Mouse (Mus musculus): ENCODE results near the gene Mtmr11. TPM values are rescaled to one million over a fixed set of nuclear protein-coding genes. Genes with fewer than 3 reads are reported as not detected.
A peak's percentile ranks its signal among the peaks of the same experiment; 100 is the strongest.
"Not testable (repeated sequence)": the region's sequence is repeated elsewhere in the genome, so short reads cannot be mapped to it uniquely, and the experiment has no call there.

Mtmr11 gene
- polyA plus RNA-seq, 1 experiment from 2014 or later, result 20.0 TPM

DNA sequence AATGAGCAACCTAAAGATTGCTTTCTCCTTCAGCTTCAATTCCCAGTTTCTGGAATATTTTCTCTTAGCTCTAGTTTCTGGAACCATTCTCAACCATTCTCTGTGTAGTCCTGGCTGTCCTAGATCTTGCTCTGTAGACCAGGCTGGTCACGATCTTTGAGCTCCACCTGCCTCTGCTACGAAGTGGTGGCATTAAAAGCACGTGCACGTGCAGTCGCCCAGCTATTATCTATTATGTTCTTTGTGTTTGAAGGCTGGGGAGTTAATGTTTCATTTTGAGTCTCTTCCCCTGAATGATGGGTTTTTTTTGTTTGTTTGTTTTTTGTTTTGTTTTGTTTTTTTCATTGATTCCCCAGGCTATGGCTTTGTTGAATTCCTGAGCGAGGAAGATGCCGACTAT, 11.4 kb downstream of the Mtmr11 start:
- no peaks in the 10 kb centered on the region for H3K9me3 ChIP-seq
- no peak for ATAC-seq
- H3K27me3 ChIP-seq (replicated peaks), result no peaks in the 10 kb centered on the region
- 0 out of 2 replicates have a peak overlapping the region, but pooled peaks have one; percentile 99 for H3K27ac ChIP-seq
- 34% methylated on average over 7 of the region's 7 CpGs for WGBS
- peak overlapping the region; percentile 78 for H3K4me3 ChIP-seq (replicated peaks)
- peak overlapping the region; percentile 77 for H3K9ac ChIP-seq
- H3K4me1 ChIP-seq (replicated peaks), result peaks cover 15% of the 10 kb centered on the region
- H3K4me2 ChIP-seq (replicated peaks), result peak overlapping the region; percentile 84
- H3K36me3 ChIP-seq, result peaks cover 18% of the 10 kb centered on the region

DNA sequence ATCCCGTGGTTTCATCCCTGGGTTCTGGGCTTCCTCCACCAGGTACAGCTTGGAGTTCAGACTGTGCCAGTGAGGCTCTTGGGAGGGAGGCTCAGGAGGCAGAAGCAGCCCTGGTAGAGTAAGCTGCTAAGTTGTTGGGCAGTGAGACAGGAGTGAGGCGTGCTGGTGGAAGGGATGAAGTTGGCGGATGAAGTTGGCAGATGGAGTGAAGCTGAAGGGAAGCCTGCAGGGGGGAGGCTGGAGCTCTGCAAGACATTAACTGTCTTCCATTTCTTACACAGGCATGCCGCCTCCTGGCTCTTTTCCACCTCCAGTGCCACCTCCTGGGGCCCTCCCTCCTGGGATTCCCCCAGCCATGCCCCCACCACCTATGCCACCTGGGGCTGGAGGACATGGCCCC, 12.2 kb downstream of the Mtmr11 start:
- Histone ChIP-seq H3K36me3 (peaks cover 18% of the 10 kb centered on the region), H3K4me1 (replicated peaks) (peaks cover 15% of the 10 kb centered on the region), H3K4me2 (replicated peaks) (0 out of 2 replicates have a peak overlapping the region, but pooled peaks have one; percentile 11)
- not testable (repeated sequence) for H3K9ac ChIP-seq; H3K9me3 ChIP-seq; H3K4me3 ChIP-seq (replicated peaks); ATAC-seq; H3K27me3 ChIP-seq (replicated peaks); H3K27ac ChIP-seq
- 76% methylated on average over 4 of the region's 4 CpGs for WGBS

- H3K4me1 ChIP-seq (replicated peaks), result peaks cover 14% of the 10 kb centered on the region
- H3K27me3 ChIP-seq (replicated peaks), result no peaks in the 10 kb centered on the region
- no peak overlapping the region for H3K4me3 ChIP-seq (replicated peaks)
- peaks cover 15% of the 10 kb centered on the region for H3K36me3 ChIP-seq
- WGBS, result 94% methylated on average over 6 of the region's 6 CpGs
- H3K4me2 ChIP-seq (replicated peaks), result no peak overlapping the region
- H3K9ac ChIP-seq, result no peak overlapping the region
- ATAC-seq, result no peak
- H3K27ac ChIP-seq, result no peak overlapping the region
- no peaks in the 10 kb centered on the region for H3K9me3 ChIP-seq
Measured at GRCm38 (mm10) chr3:96175251-96175650, 13.4 kb downstream of the Mtmr11 start.

- WGBS, result 86% methylated on average over 4 of the region's 4 CpGs
- Histone ChIP-seq H3K4me1 (replicated peaks) (peaks cover 25% of the 10 kb centered on the region), H3K27ac (no peak overlapping the region), H3K27me3 (replicated peaks) (no peaks in the 10 kb centered on the region), H3K9ac (no peak overlapping the region), H3K4me2 (replicated peaks) (no peak overlapping the region), H3K9me3 (no peaks in the 10 kb centered on the region), H3K36me3 (peaks cover 15% of the 10 kb centered on the region), H3K4me3 (replicated peaks) (no peak overlapping the region)
- no peak for ATAC-seq
Measured at GRCm38 (mm10) chr3:96178427-96178826, 16.6 kb downstream of the Mtmr11 start.

GRCm38 (mm10) chr3:96178902-96179301, 17.1 kb downstream of the Mtmr11 start:
- 77% methylated on average over 2 of the region's 2 CpGs for WGBS
- no peak overlapping the region for H3K4me2 ChIP-seq (replicated peaks)
- H3K9me3 ChIP-seq, result no peaks in the 10 kb centered on the region
- no peaks in the 10 kb centered on the region for H3K27me3 ChIP-seq (replicated peaks)
- H3K36me3 ChIP-seq, result peaks cover 15% of the 10 kb centered on the region
- no peak overlapping the region for H3K4me3 ChIP-seq (replicated peaks)
- peaks cover 24% of the 10 kb centered on the region for H3K4me1 ChIP-seq (replicated peaks)
- H3K9ac ChIP-seq, result no peak overlapping the region
- H3K27ac ChIP-seq, result no peak overlapping the region
- no peak for ATAC-seq

GRCm38 (mm10) chr3:96179531-96179930, 17.7 kb downstream of the Mtmr11 start:
- peaks cover 13% of the 10 kb centered on the region for H3K36me3 ChIP-seq
- H3K9me3 ChIP-seq, result no peaks in the 10 kb centered on the region
- H3K4me1 ChIP-seq (replicated peaks), result peaks cover 21% of the 10 kb centered on the region
- no peak overlapping the region for H3K4me3 ChIP-seq (replicated peaks)
- no peak overlapping the region for H3K9ac ChIP-seq
- 67% methylated on average over 4 of the region's 4 CpGs for WGBS
- H3K27me3 ChIP-seq (replicated peaks), result no peaks in the 10 kb centered on the region
- no peak for ATAC-seq
- H3K4me2 ChIP-seq (replicated peaks), result no peak overlapping the region
- H3K27ac ChIP-seq, result no peak overlapping the region

DNA sequence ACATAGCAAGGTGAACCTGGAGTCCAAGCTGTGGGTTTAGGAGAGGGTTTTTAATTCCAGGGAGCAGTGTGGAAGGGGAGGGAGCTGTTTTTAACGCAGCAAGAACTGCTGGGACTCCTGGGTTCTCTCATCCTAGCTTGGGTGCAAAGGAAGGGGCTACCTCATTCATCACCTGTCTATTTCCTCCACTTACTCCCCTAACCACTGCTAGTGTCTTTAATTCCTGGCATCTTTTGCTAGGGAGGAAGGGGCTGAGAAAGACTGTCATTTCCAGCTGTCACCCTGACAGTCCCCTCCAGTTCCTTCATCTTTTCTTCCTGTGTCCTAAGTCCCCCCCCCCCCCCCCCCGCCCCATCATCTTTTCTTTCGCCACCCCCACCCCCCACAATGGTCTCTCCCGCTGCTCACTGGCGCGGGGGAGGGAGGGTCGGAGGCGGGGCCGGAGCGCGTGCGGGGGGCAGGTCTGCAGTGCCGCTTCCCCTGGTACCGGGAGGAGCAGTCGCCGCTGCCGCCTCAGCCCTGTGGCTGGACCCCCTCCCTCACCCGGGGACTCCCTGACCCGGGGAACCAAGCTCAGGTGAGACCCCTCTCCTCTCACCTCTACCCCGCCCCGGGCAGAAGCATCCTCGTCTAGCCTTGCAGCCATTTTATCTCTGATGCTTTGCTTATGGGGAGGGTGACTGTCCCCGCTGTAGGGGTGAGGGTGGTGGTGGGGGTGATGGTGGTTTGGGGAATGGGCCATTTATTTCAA, 19.1 kb downstream of the Mtmr11 start, which contains the start of gene Sv2a:
Sv2a (plus strand) TSS at position 425 of the 751 bp plus-strand sequence.
- Histone ChIP-seq H3K4me2 (replicated peaks) (peak within 1 kb of the TSS; percentile 82), H3K36me3 (peaks cover 13% of the 10 kb centered on the region), H3K9ac (peak within 1 kb of the TSS; percentile 62), H3K27me3 (replicated peaks) (no peaks in the 10 kb centered on the region), H3K4me1 (replicated peaks) (peaks cover 21% of the 10 kb centered on the region), H3K27ac (no peak within 1 kb of the TSS), H3K4me3 (replicated peaks) (peak within 1 kb of the TSS; percentile 48), H3K9me3 (no peaks in the 10 kb centered on the region)
- peak; percentile 61; the same call in 1 of the 2 replicates for ATAC-seq
- under 1% methylated on average over 15 of the region's 23 CpGs for WGBS

- H3K4me1 ChIP-seq (replicated peaks), result peaks cover 21% of the 10 kb centered on the region
- peak overlapping the region; percentile 82 for H3K4me2 ChIP-seq (replicated peaks)
- H3K9ac ChIP-seq, result no peak overlapping the region; the same call in 1 of the 2 replicates
- no peak overlapping the region for H3K27ac ChIP-seq
- peak; percentile 50; the same call in 1 of the 2 replicates for ATAC-seq
- no peaks in the 10 kb centered on the region for H3K27me3 ChIP-seq (replicated peaks)
- H3K36me3 ChIP-seq, result peaks cover 5% of the 10 kb centered on the region
- WGBS, result 37% methylated on average over 12 of the region's 12 CpGs
- H3K9me3 ChIP-seq, result no peaks in the 10 kb centered on the region
- peak overlapping the region; percentile 48 for H3K4me3 ChIP-seq (replicated peaks)
Measured at GRCm38 (mm10) chr3:96181510-96182381, 19.9 kb downstream of the Mtmr11 start.

- H3K36me3 ChIP-seq, result peaks cover 2% of the 10 kb centered on the region
- 32% methylated on average over 4 of the region's 4 CpGs for WGBS
- no peak overlapping the region for H3K4me3 ChIP-seq (replicated peaks)
- no peaks in the 10 kb centered on the region for H3K9me3 ChIP-seq
- H3K27ac ChIP-seq, result peak overlapping the region; percentile 23; the same call in 1 of the 2 replicates
- H3K27me3 ChIP-seq (replicated peaks), result no peaks in the 10 kb centered on the region
- H3K4me2 ChIP-seq (replicated peaks), result peak overlapping the region; percentile 82
- no peak for ATAC-seq
- H3K4me1 ChIP-seq (replicated peaks), result peaks cover 21% of the 10 kb centered on the region
- no peak overlapping the region for H3K9ac ChIP-seq
Measured at GRCm38 (mm10) chr3:96182382-96182776, 20.6 kb downstream of the Mtmr11 start.

DNA sequence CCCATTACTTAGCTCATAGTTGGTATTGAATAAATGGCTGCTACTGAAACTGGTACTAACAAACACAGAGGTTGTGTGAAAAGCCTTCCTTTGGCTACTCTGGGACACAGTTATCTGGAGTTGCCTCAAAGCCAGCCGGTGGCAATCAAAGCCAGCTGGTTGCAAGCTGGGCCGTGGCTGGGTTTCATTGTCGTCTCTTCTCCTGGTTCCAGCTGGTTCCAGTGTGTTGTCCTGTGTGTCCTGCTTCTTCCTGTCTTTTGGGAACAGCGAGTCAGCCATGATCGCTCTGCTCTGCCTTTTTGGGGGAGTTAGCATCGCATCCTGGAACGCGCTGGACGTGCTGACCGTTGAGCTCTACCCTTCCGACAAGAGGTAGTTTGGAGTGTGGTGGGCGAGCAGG, 31.2 kb downstream of the Mtmr11 start:
- Histone ChIP-seq H3K36me3 (no peaks in the 10 kb centered on the region), H3K27ac (no peak overlapping the region), H3K9me3 (no peaks in the 10 kb centered on the region), H3K27me3 (replicated peaks) (no peaks in the 10 kb centered on the region), H3K4me2 (replicated peaks) (no peak overlapping the region), H3K4me1 (replicated peaks) (peaks cover 6% of the 10 kb centered on the region), H3K4me3 (replicated peaks) (no peak overlapping the region), H3K9ac (no peak overlapping the region)
- 68% methylated on average over 12 of the region's 12 CpGs for WGBS
- no peak for ATAC-seq

GRCm38 (mm10) chr3:96194966-96195365, 33.2 kb downstream of the Mtmr11 start:
- 88% methylated on average over 10 of the region's 10 CpGs for WGBS
- no peak overlapping the region for H3K4me3 ChIP-seq (replicated peaks)
- H3K4me1 ChIP-seq (replicated peaks), result peaks cover 6% of the 10 kb centered on the region
- ATAC-seq, result no peak
- H3K4me2 ChIP-seq (replicated peaks), result no peak overlapping the region
- no peaks in the 10 kb centered on the region for H3K27me3 ChIP-seq (replicated peaks)
- H3K27ac ChIP-seq, result no peak overlapping the region
- no peak overlapping the region for H3K9ac ChIP-seq
- no peaks in the 10 kb centered on the region for H3K9me3 ChIP-seq
- no peaks in the 10 kb centered on the region for H3K36me3 ChIP-seq

GRCm38 (mm10) chr3:96195616-96196313, 34.0 kb downstream of the Mtmr11 start:
- no peak overlapping the region for H3K4me3 ChIP-seq (replicated peaks)
- 91% methylated on average over 11 of the region's 11 CpGs for WGBS
- no peak for ATAC-seq

More at GRCm38 (mm10) chr3:96195616-96196313, 34.0 kb downstream of the Mtmr11 start:
- no peaks in the 10 kb centered on the region for H3K27me3 ChIP-seq (replicated peaks)
- 0 out of 2 replicates have a peak overlapping the region, but pooled peaks have one; percentile 95 for H3K4me2 ChIP-seq (replicated peaks)
- H3K9me3 ChIP-seq, result no peaks in the 10 kb centered on the region
- H3K27ac ChIP-seq, result no peak overlapping the region
- H3K36me3 ChIP-seq, result no peaks in the 10 kb centered on the region
- no peak overlapping the region for H3K9ac ChIP-seq
- peaks cover 6% of the 10 kb centered on the region for H3K4me1 ChIP-seq (replicated peaks)

All from intestine, embryonic 15.5 days (tissue).